Mouse (Mus musculus) stomach, postnatal 0 days (tissue): ENCODE data around the gene Olfr736. TPM values are rescaled to one million over a fixed set of nuclear protein-coding genes. Genes with fewer than 3 reads are reported as not detected.

ENCODE experiments used
- ATAC-seq: fragments of 200-750 bp; cut with Nextera tagmentation; 2 replicates; pipeline ENCODE4 v1.8.0; 2017; ENCODE audit not compliant: low FRiP score, low TSS enrichment
- DNase-seq: peaks from one replicate; pipeline ENCODE4 v3.0.0-alpha.2; 2016; ENCODE audit warnings: low spot score
- H3K27ac ChIP-seq: fragments of 300-500 bp; sonication (generic); replicated peaks from 2 replicates; pipeline ENCODE4 v1.5.1; 2014; ENCODE audit warnings: mild to moderate bottlenecking, control low read depth
- H3K27me3 ChIP-seq: fragments of 300-500 bp; sonication (generic); 2 replicates; pipeline ENCODE4 v1.6.1; 2014; ENCODE audit warnings: low read length; ENCODE audit not compliant: control insufficient read depth, insufficient read depth
- H3K36me3 ChIP-seq: fragments of 300-500 bp; sonication (generic); 2 replicates; pipeline ENCODE4 v1.6.1; 2014; ENCODE audit warnings: low read length, mixed read lengths; ENCODE audit not compliant: control insufficient read depth, insufficient read depth
- H3K4me1 ChIP-seq: fragments of 300-500 bp; sonication (generic); replicated peaks from 2 replicates; pipeline ENCODE4 v1.6.1; 2014; ENCODE audit warnings: antibody characterized with exemption; ENCODE audit not compliant: control insufficient read depth, insufficient read depth
- H3K4me2 ChIP-seq: fragments of 300-500 bp; sonication (generic); replicated peaks from 2 replicates; pipeline ENCODE4 v1.6.1; 2014; ENCODE audit warnings: low read depth, mild to moderate bottlenecking, control low read depth, moderate library complexity
- H3K4me3 ChIP-seq: fragments of 300-500 bp; sonication (generic); 2 replicates; pipeline ENCODE4 v1.5.1; 2014; ENCODE audit warnings: low read depth, low read length, control low read depth
- H3K9ac ChIP-seq: fragments of 300-500 bp; sonication (generic); 2 replicates; pipeline ENCODE4 v1.6.1; 2014; ENCODE audit warnings: mild to moderate bottlenecking, low read length, control low read depth, mixed read lengths
- H3K9me3 ChIP-seq: fragments of 300-500 bp; sonication (generic); 2 replicates; pipeline ENCODE4 v1.6.1; 2016; ENCODE audit warnings: low read length; ENCODE audit not compliant: control insufficient read depth
- CTCF ChIP-seq: IDR thresholded peaks from 2 replicates; pipeline ENCODE4 v1.5.1; 2016; ENCODE audit warnings: antibody characterized with exemption, low read depth, mild to moderate bottlenecking, moderate library complexity
- EP300 ChIP-seq: optimal IDR thresholded peaks from 2 replicates; pipeline ENCODE3; 2016; ENCODE audit warnings: antibody characterized with exemption
- WGBS: fragments of 180-500 bp; shearing (Covaris S2); extraction: QIAGEN DNeasy Blood & Tissue Kit; methylation state at CpG from one replicate; pipeline ENCODE4 v1.1.7; 2014; 5-methylcytosine and 5-hydroxymethylcytosine counted together
- polyA plus RNA-seq: library from polyadenylated mRNA; unstranded; fragments of >200 nt; fragmentation: Nextera tagmentation; extraction: Ambion mirVana; gene quantifications from 2 replicates; pipeline ENCODE4 v1.2.1, GENCODE M21; 2015

The Olfr736 gene
- not detected in 2 replicates for polyA plus RNA-seq

- Histone ChIP-seq H3K36me3 (no peaks in the 10 kb centered on the region), H3K9me3 (no peaks in the 10 kb centered on the region), H3K4me1 (no peaks in the 10 kb centered on the region), H3K4me3 (no peak within 1 kb of the TSS), H3K9ac (no peak within 1 kb of the TSS), H3K4me2 (no peak within 1 kb of the TSS), H3K27ac (no peak within 1 kb of the TSS), H3K27me3 (no peaks in the 10 kb centered on the region)
- DNase-seq (no peak), ATAC-seq (no peak)
- TF ChIP-seq EP300 (no peak), CTCF (no peak)
- 64% methylated on average over 2 of the region's 2 CpGs for WGBS
Observed at GRCm38 (mm10) chr14:50380863-50381262, at the start of gene Olfr736. Olfr736 (plus strand) TSS chr14:50381163.

GRCm38 (mm10) chr14:50348796-50349195, 32.2 kb upstream of the Olfr736 start, which contains the start of gene Olfr735:
Olfr735 (minus strand) TSS chr14:50348872.
- Histone ChIP-seq H3K36me3 (no peaks in the 10 kb centered on the region), H3K9ac (no peak within 1 kb of the TSS), H3K4me2 (no peak within 1 kb of the TSS), H3K4me3 (no peak within 1 kb of the TSS), H3K27ac (no peak within 1 kb of the TSS), H3K4me1 (no peaks in the 10 kb centered on the region), H3K27me3 (no peaks in the 10 kb centered on the region), H3K9me3 (no peaks in the 10 kb centered on the region)
- TF ChIP-seq EP300: no peak
- no peak for TF ChIP-seq CTCF
- ATAC-seq (no peak), DNase-seq (no peak)
- 82% methylated on average over 2 of the region's 2 CpGs for WGBS

- Histone ChIP-seq H3K9me3 (no peaks in the 10 kb centered on the region), H3K4me3 (no peak overlapping the region), H3K4me1 (no peaks in the 10 kb centered on the region), H3K9ac (no peak overlapping the region), H3K27me3 (no peaks in the 10 kb centered on the region), H3K36me3 (no peaks in the 10 kb centered on the region), H3K4me2 (no peak overlapping the region), H3K27ac (no peak overlapping the region)
- ATAC-seq (no peak), DNase-seq (peak; percentile 26)
- TF ChIP-seq CTCF: peak; percentile 60
- TF ChIP-seq EP300: no peak
- 39% methylated on average over 3 of the region's 3 CpGs for WGBS
Observed at GRCm38 (mm10) chr14:50352438-50352837, 28.5 kb upstream of the Olfr736 start.

- TF ChIP-seq EP300: no peak
- TF ChIP-seq CTCF: no peak
- H3K4me3 ChIP-seq: no peak overlapping the region
- no peaks in the 10 kb centered on the region for H3K27me3 ChIP-seq
- no peaks in the 10 kb centered on the region for H3K4me1 ChIP-seq
- no peak for ATAC-seq
- no peaks in the 10 kb centered on the region for H3K36me3 ChIP-seq
- no peak overlapping the region for H3K9ac ChIP-seq
- no peak overlapping the region for H3K27ac ChIP-seq
- no peak overlapping the region for H3K4me2 ChIP-seq
- WGBS: 54% methylated on average over 2 of the region's 2 CpGs
- DNase-seq: no peak
- H3K9me3 ChIP-seq: no peaks in the 10 kb centered on the region
Observed at GRCm38 (mm10) chr14:50356725-50357124, 24.2 kb upstream of the Olfr736 start.

GRCm38 (mm10) chr14:50357593-50357992, 23.4 kb upstream of the Olfr736 start, which contains the start of gene Tlr11:
Tlr11 (plus strand) TSS chr14:50357914.
- no peaks in the 10 kb centered on the region for H3K4me1 ChIP-seq
- no peak within 1 kb of the TSS for H3K4me2 ChIP-seq
- no peaks in the 10 kb centered on the region for H3K9me3 ChIP-seq
- 75% methylated on average over 2 of the region's 2 CpGs for WGBS
- no peak within 1 kb of the TSS for H3K9ac ChIP-seq
- TF ChIP-seq CTCF: no peak
- no peak for TF ChIP-seq EP300
- ATAC-seq (no peak), DNase-seq (no peak)
- H3K4me3 ChIP-seq: no peak within 1 kb of the TSS
- no peaks in the 10 kb centered on the region for H3K36me3 ChIP-seq
- no peak within 1 kb of the TSS for H3K27ac ChIP-seq
- H3K27me3 ChIP-seq: no peaks in the 10 kb centered on the region

- 84% methylated on average over 3 of the region's 3 CpGs for WGBS
- TF ChIP-seq EP300 (no peak), CTCF (no peak)
Observed at GRCm38 (mm10) chr14:50360480-50360879, 20.5 kb upstream of the Olfr736 start.

More at GRCm38 (mm10) chr14:50360480-50360879, 20.5 kb upstream of the Olfr736 start:
- Histone ChIP-seq H3K9me3 (no peaks in the 10 kb centered on the region), H3K9ac (no peak overlapping the region), H3K4me1 (no peaks in the 10 kb centered on the region), H3K27me3 (no peaks in the 10 kb centered on the region), H3K4me2 (no peak overlapping the region), H3K36me3 (no peaks in the 10 kb centered on the region), H3K27ac (no peak overlapping the region), H3K4me3 (no peak overlapping the region)
- DNase-seq (no peak), ATAC-seq (no peak)
